Mouse (Mus musculus): ENCODE data around the gene Rpl22. TPM values are rescaled to one million over a fixed set of nuclear protein-coding genes. Genes with fewer than 3 reads are reported as not detected.

Rpl22 gene
- polyA plus RNA-seq, 1 experiment from 2014 or later = 276 TPM

GRCm38 (mm10) chr4:152288398-152288945 is 37.1 kb upstream of the Rpl22 start:
- 29% methylated on average over 18 of the region's 18 CpGs for WGBS
- peak overlapping the region; percentile 75; the same call in 1 of the 2 replicates for H3K27ac ChIP-seq
- H3K9me3 ChIP-seq = no peaks in the 10 kb centered on the region
- H3K4me3 ChIP-seq = peak overlapping the region; percentile 42
- H3K36me3 ChIP-seq = no peaks in the 10 kb centered on the region
- H3K4me1 ChIP-seq (replicated peaks) = peaks cover 78% of the 10 kb centered on the region
- peaks cover 98% of the 10 kb centered on the region for H3K27me3 ChIP-seq (ENCODE audit: insufficient read depth, poor library complexity, severe bottlenecking)
- DNase-seq (ENCODE audit: low spot score) = peak; percentile 77

- Histone ChIP-seq H3K4me1 (replicated peaks) (peaks cover 90% of the 10 kb centered on the region), H3K4me3 (peak overlapping the region; percentile 44), H3K27ac (peak overlapping the region; percentile 81), H3K9me3 (no peaks in the 10 kb centered on the region), H3K36me3 (no peaks in the 10 kb centered on the region), H3K27me3 (ENCODE audit: insufficient read depth, poor library complexity, severe bottlenecking) (peaks cover 98% of the 10 kb centered on the region)
- peak; percentile 85 for DNase-seq (ENCODE audit: low spot score)
- WGBS = under 1% methylated on average over 39 of the region's 39 CpGs
Observed at GRCm38 (mm10) chr4:152290385-152290784, 35.2 kb upstream of the Rpl22 start.

- Histone ChIP-seq H3K9me3 (no peaks in the 10 kb centered on the region), H3K27ac (peak overlapping the region; percentile 81), H3K4me1 (replicated peaks) (peaks cover 90% of the 10 kb centered on the region), H3K36me3 (no peaks in the 10 kb centered on the region), H3K27me3 (ENCODE audit: insufficient read depth, poor library complexity, severe bottlenecking) (peaks cover 98% of the 10 kb centered on the region), H3K4me3 (peak overlapping the region; percentile 44)
- no peak for DNase-seq (ENCODE audit: low spot score)
- WGBS = 6% methylated on average over 11 of the region's 11 CpGs
Observed at GRCm38 (mm10) chr4:152290991-152291390, 34.6 kb upstream of the Rpl22 start.

GRCm38 (mm10) chr4:152291562-152291961 is 34.0 kb upstream of the Rpl22 start, which contains the start of gene Hes3:
Hes3 (minus strand) TSS chr4:152291662.
- no peak for DNase-seq (ENCODE audit: low spot score)
- 16% methylated on average over 6 of the region's 6 CpGs for WGBS
- Histone ChIP-seq H3K4me1 (replicated peaks) (peaks cover 89% of the 10 kb centered on the region), H3K4me3 (peak within 1 kb of the TSS; percentile 44), H3K36me3 (no peaks in the 10 kb centered on the region), H3K9me3 (no peaks in the 10 kb centered on the region), H3K27me3 (ENCODE audit: insufficient read depth, poor library complexity, severe bottlenecking) (peaks cover 96% of the 10 kb centered on the region), H3K27ac (peak within 1 kb of the TSS; percentile 81)

- H3K27ac ChIP-seq = peak overlapping the region; percentile 79
- H3K27me3 ChIP-seq (ENCODE audit: insufficient read depth, poor library complexity, severe bottlenecking) = peaks cover 90% of the 10 kb centered on the region
- peaks cover 88% of the 10 kb centered on the region for H3K4me1 ChIP-seq (replicated peaks)
- no peaks in the 10 kb centered on the region for H3K9me3 ChIP-seq
- 17% methylated on average over 12 of the region's 12 CpGs for WGBS
- H3K4me3 ChIP-seq = peak overlapping the region; percentile 11
- DNase-seq (ENCODE audit: low spot score) = peak; percentile 51
- no peaks in the 10 kb centered on the region for H3K36me3 ChIP-seq
Observed at GRCm38 (mm10) chr4:152292102-152292765, 33.3 kb upstream of the Rpl22 start.

GRCm38 (mm10) chr4:152294188-152294929 is 31.2 kb upstream of the Rpl22 start:
- 0 out of 2 replicates have a peak overlapping the region, but pooled peaks have one; percentile 9 for H3K4me3 ChIP-seq
- H3K27ac ChIP-seq = peak overlapping the region; percentile 79; the same call in 1 of the 2 replicates
- H3K36me3 ChIP-seq = no peaks in the 10 kb centered on the region
- 57% methylated on average over 10 of the region's 10 CpGs for WGBS
- H3K9me3 ChIP-seq = no peaks in the 10 kb centered on the region
- H3K27me3 ChIP-seq (ENCODE audit: insufficient read depth, poor library complexity, severe bottlenecking) = peaks cover 80% of the 10 kb centered on the region
- peak; percentile 37 for DNase-seq (ENCODE audit: low spot score)
- H3K4me1 ChIP-seq (replicated peaks) = peaks cover 91% of the 10 kb centered on the region

GRCm38 (mm10) chr4:152295916-152296315 is 29.6 kb upstream of the Rpl22 start:
- WGBS = 50% methylated on average over 4 of the region's 4 CpGs
- Histone ChIP-seq H3K4me3 (0 out of 2 replicates have a peak overlapping the region, but pooled peaks have one; percentile 2), H3K9me3 (no peaks in the 10 kb centered on the region), H3K36me3 (peaks cover 14% of the 10 kb centered on the region), H3K27me3 (ENCODE audit: insufficient read depth, poor library complexity, severe bottlenecking) (peaks cover 64% of the 10 kb centered on the region), H3K27ac (no peak overlapping the region), H3K4me1 (replicated peaks) (peaks cover 78% of the 10 kb centered on the region)
- DNase-seq (ENCODE audit: low spot score) = no peak

GRCm38 (mm10) chr4:152296371-152296770 is 29.2 kb upstream of the Rpl22 start:
- Histone ChIP-seq H3K27ac (no peak overlapping the region), H3K4me1 (replicated peaks) (peaks cover 74% of the 10 kb centered on the region), H3K27me3 (ENCODE audit: insufficient read depth, poor library complexity, severe bottlenecking) (peaks cover 60% of the 10 kb centered on the region), H3K36me3 (peaks cover 19% of the 10 kb centered on the region), H3K9me3 (no peaks in the 10 kb centered on the region), H3K4me3 (peak overlapping the region; percentile 98)
- DNase-seq (ENCODE audit: low spot score) = no peak
- WGBS = 21% methylated on average over 8 of the region's 8 CpGs

GRCm38 (mm10) chr4:152296874-152297861 is 28.4 kb upstream of the Rpl22 start, which contains the start of gene Icmt:
Icmt (plus strand) TSS chr4:152297227.
- DNase-seq (ENCODE audit: low spot score) = peak; percentile 99
- Histone ChIP-seq H3K9me3 (no peaks in the 10 kb centered on the region), H3K4me1 (replicated peaks) (peaks cover 68% of the 10 kb centered on the region), H3K36me3 (peaks cover 27% of the 10 kb centered on the region), H3K27ac (peak within 1 kb of the TSS; percentile 93), H3K4me3 (peak within 1 kb of the TSS; percentile 98), H3K27me3 (ENCODE audit: insufficient read depth, poor library complexity, severe bottlenecking) (peaks cover 52% of the 10 kb centered on the region)
- WGBS = under 1% methylated on average over 119 of the region's 119 CpGs

GRCm38 (mm10) chr4:152298836-152299235 is 26.7 kb upstream of the Rpl22 start:
- Histone ChIP-seq H3K4me1 (replicated peaks) (peaks cover 53% of the 10 kb centered on the region), H3K4me3 (peak overlapping the region; percentile 98; the same call in 1 of the 2 replicates), H3K27ac (no peak overlapping the region), H3K9me3 (no peaks in the 10 kb centered on the region), H3K27me3 (ENCODE audit: insufficient read depth, poor library complexity, severe bottlenecking) (peaks cover 35% of the 10 kb centered on the region), H3K36me3 (peaks cover 43% of the 10 kb centered on the region)
- 85% methylated on average over 14 of the region's 14 CpGs for WGBS
- DNase-seq (ENCODE audit: low spot score) = no peak

- Histone ChIP-seq H3K27me3 (ENCODE audit: insufficient read depth, poor library complexity, severe bottlenecking) (peaks cover 20% of the 10 kb centered on the region), H3K27ac (no peak overlapping the region), H3K4me3 (no peak overlapping the region), H3K36me3 (peaks cover 59% of the 10 kb centered on the region), H3K4me1 (replicated peaks) (peaks cover 41% of the 10 kb centered on the region), H3K9me3 (no peaks in the 10 kb centered on the region)
- WGBS = 96% methylated on average over 8 of the region's 8 CpGs
- DNase-seq (ENCODE audit: low spot score) = no peak
Observed at GRCm38 (mm10) chr4:152300375-152300774, 25.2 kb upstream of the Rpl22 start.

GRCm38 (mm10) chr4:152302012-152302411 is 23.5 kb upstream of the Rpl22 start:
- H3K9me3 ChIP-seq = no peaks in the 10 kb centered on the region
- no peak overlapping the region for H3K27ac ChIP-seq
- peaks cover 60% of the 10 kb centered on the region for H3K36me3 ChIP-seq
- no peak overlapping the region for H3K4me3 ChIP-seq
- peaks cover 26% of the 10 kb centered on the region for H3K4me1 ChIP-seq (replicated peaks)
- peaks cover 10% of the 10 kb centered on the region for H3K27me3 ChIP-seq (ENCODE audit: insufficient read depth, poor library complexity, severe bottlenecking)
- DNase-seq (ENCODE audit: low spot score) = no peak
- WGBS = 71% methylated on average over 11 of the region's 11 CpGs
